Mouse (Mus musculus): ENCODE data around the gene Ache.

GRCm38 (mm10) chr5:137263897-137264720, 23.2 kb upstream of the Ache start:
- TF ChIP-seq CTCF (IDR thresholded peaks at IDR 0.05; ENCODE audit: extremely low read depth, insufficient read length, insufficient replicate concordance, low read depth, low read length) (no peak), POLR2A (IDR thresholded peaks at IDR 0.05; ENCODE audit: low read depth, low read length) (no peak)

Data from small intestine, adult 2 months (tissue).